Mouse (Mus musculus) cortical plate, adult 2 months (tissue): ENCODE data around the gene Slc22a15.

ENCODE experiments used
- CTCF ChIP-seq: fragments of 200-500 bp; IDR thresholded peaks from 2 replicates; pipeline ENCODE4 v1.5.1; 2011; ENCODE audit warnings: mild to moderate bottlenecking, control low read depth, low read length; ENCODE audit not compliant: insufficient read depth; ENCODE audit errors: extremely low read depth
- POLR2A ChIP-seq: fragments of 200-500 bp; IDR thresholded peaks from 2 replicates; pipeline ENCODE4 v1.6.1; 2011; ENCODE audit warnings: mild to moderate bottlenecking, low read length, control low read depth; ENCODE audit not compliant: insufficient read depth; ENCODE audit errors: extremely low read depth

DNA sequence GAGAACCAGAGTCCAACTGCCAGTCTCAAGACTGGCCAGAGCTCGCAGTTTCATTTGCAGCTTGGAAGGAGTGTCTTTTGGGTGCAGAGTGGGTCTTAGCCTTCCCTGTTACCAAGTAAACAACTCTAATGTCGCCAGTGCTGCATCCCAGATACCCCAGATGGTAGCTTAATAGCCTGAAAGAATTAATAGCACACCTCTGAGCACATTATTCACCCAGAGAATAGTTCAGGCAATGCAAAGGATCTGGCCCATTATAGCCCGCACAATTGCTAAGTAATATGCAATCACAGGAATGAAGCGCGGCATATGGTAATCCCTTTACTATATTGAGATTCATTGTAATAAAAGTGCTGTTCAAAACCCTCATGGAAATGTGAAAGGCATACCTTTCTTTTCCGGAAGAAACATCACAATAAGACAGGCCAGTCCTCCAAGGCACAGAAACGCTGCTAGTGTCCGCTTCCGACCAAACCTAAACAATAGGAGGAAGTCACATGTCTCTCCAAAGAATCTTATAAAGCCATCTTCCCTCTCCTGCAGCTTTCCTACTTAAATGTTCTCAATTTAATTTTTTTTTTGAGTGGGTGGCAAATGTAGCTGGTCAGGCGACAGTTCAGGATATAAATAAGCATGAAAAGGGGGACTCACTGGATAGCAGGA, 48.9 kb downstream of the Slc22a15 start:
- TF ChIP-seq CTCF (no peak), POLR2A (no peak)
